Mouse (Mus musculus): Measurements from ENCODE around the gene Rgs6.

DNA sequence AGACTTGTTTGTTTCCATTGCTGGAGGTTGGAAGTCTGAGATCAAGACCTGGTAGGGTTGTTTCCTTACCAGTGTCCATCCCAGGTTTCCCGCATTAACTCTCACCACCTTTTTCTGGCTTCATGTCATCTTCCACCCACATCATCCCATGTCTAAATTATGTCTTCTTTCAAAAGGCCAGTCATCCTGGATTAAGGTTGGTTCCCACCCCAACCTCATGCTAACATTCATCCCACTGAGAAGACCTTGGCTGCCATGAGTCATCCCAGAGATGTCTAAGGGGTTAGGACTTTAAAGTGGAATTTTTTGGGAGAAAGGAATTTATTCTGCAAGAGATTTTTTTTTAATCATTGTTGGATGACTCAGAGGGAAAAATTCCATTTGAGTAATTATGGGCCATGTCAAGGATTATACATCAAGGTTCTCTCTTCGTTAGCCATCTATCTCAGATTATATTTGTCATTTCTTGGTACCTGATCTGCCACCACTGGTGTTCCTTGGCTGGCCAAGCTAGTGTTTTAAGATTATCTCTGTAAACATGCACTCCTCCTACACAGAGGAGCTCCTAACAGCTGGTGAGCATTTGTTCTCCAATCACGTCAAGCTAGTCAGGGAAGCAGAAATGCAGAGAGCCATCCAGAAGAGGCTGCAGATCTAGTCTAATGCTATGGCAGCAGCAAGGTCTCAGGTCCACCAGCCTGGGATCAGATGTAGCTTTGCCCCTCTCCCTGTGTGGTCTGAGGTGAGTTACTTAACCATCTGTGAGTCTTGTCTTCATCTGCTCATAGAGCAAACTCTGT lies 234.9 kb downstream of the Rgs6 start:
- TF ChIP-seq JUND (conservative IDR thresholded peaks at IDR 0.05; ENCODE audit: low read depth, low read length) (no peak), POLR2A (IDR thresholded peaks at IDR 0.05; ENCODE audit: low read depth, low read length) (no peak), CTCF (conservative IDR thresholded peaks at IDR 0.05 in 1 of 2, IDR thresholded peaks at IDR 0.05 in 1 of 2; ENCODE audit: low read depth in 2 of 2, low read length in 2 of 2) (no peak), ZC3H11A (IDR thresholded peaks at IDR 0.05; ENCODE audit: low read depth, low read length) (no peak), ZNF384 (IDR thresholded peaks at IDR 0.05; ENCODE audit: low read depth, low read length) (no peak), KAT2A (IDR thresholded peaks at IDR 0.05; ENCODE audit: insufficient replicate concordance, low read length) (no peak)
